Mouse (Mus musculus) liver, adult 2 months (tissue): Measurements from ENCODE around the gene Dgke.

Experiments
- CTCF ChIP-seq: fragments of 200-500 bp; IDR thresholded peaks from 2 replicates; pipeline ENCODE4 v1.5.1; 2011; ENCODE audit warnings: low read depth, low read length, control low read depth
- POLR2A ChIP-seq: fragments of 200-500 bp; IDR thresholded peaks from 2 replicates; pipeline ENCODE4 v1.6.1; 2011; ENCODE audit warnings: low read length, control low read depth; ENCODE audit not compliant: insufficient read depth; ENCODE audit errors: extremely low read depth

DNA sequence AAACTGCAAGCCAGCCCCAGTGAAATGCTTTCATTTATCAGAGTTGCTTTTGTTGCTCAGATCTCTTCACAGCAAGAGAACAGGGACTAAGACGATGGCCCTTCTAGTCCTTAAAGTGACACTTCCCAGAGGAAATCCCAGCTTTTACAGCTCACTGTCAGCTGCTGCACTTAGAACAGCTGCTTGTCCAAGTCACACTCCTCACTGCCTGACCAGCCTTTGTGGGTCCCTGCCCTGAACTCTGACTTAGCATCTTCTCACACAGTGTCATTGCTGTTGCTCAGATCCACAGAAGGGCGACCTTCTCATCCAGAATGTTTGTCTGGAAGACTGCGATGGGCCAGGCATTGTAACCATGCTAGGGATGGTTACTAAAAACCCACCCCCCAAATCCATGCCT, 41.0 kb downstream of the Dgke start:
- TF ChIP-seq CTCF (no peak), POLR2A (no peak)
